Mouse (Mus musculus) CD4-positive, CD25-positive, alpha-beta regulatory T cell, adult 2 months (primary cell): ENCODE data around the gene Cox8b.

Source experiments
- DNase-seq: peaks from one replicate; pipeline ENCODE4 v3.0.0-alpha.2; 2012; ENCODE audit warnings: low read depth, low spot score

Cox8b gene

GRCm38 (mm10) chr7:140900220-140900619, at the start of gene Cox8b:
Cox8b (minus strand) TSS chr7:140900446.
- DNase-seq = no peak

DNA sequence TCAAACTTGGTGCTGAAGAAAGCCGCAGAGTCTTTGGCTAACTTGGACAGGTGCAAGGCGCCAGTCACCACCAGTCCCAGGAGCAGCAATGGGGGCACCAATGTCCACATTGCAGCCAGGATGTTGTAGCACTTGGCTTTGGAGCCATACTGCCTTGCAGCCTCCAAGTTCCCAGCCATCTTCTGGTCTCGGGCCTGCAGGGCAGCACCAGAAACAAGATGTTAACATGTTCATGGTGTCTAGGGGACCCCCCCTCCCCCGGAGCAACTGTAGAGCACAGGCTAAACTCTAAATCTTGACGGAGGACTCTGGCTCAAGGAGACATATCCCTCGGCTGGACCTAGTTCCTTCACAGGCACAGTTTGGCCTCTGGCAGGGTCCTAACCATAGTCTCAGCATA, 49.0 kb upstream of the Cox8b start:
- DNase-seq = no peak

DNA sequence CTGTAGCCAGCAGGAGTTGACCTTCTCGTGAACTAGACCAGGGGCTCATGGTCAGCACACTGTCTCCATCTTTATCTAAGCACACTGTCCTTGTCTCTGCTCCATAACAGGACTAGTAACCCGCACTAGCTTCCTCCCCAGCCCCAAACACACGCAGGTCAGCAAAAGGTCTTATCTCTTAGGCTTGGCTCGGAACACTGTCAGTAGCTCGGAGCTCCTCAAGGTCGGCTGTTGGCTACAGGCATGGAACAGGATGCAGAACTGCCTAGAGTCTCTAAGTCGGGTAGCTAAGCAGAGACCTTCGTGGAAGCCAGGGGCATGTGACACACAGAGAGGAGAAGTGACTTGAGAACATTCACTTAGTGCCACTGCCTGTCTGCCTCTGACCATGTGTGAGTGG, 47.9 kb upstream of the Cox8b start:
- DNase-seq = no peak

- peak; percentile 66 for DNase-seq
Observed at GRCm38 (mm10) chr7:140946980-140947379, 46.7 kb upstream of the Cox8b start.

- DNase-seq = no peak
Observed at GRCm38 (mm10) chr7:140946311-140946710, 46.1 kb upstream of the Cox8b start.

GRCm38 (mm10) chr7:140945247-140945646, 45.0 kb upstream of the Cox8b start:
- DNase-seq = no peak

GRCm38 (mm10) chr7:140944236-140944635, 44.0 kb upstream of the Cox8b start:
- no peak for DNase-seq

GRCm38 (mm10) chr7:140943356-140943755, 43.1 kb upstream of the Cox8b start:
- DNase-seq = no peak

- no peak for DNase-seq
Observed at GRCm38 (mm10) chr7:140942811-140943210, 42.6 kb upstream of the Cox8b start.

GRCm38 (mm10) chr7:140942341-140942740, 42.1 kb upstream of the Cox8b start:
- DNase-seq = no peak

DNA sequence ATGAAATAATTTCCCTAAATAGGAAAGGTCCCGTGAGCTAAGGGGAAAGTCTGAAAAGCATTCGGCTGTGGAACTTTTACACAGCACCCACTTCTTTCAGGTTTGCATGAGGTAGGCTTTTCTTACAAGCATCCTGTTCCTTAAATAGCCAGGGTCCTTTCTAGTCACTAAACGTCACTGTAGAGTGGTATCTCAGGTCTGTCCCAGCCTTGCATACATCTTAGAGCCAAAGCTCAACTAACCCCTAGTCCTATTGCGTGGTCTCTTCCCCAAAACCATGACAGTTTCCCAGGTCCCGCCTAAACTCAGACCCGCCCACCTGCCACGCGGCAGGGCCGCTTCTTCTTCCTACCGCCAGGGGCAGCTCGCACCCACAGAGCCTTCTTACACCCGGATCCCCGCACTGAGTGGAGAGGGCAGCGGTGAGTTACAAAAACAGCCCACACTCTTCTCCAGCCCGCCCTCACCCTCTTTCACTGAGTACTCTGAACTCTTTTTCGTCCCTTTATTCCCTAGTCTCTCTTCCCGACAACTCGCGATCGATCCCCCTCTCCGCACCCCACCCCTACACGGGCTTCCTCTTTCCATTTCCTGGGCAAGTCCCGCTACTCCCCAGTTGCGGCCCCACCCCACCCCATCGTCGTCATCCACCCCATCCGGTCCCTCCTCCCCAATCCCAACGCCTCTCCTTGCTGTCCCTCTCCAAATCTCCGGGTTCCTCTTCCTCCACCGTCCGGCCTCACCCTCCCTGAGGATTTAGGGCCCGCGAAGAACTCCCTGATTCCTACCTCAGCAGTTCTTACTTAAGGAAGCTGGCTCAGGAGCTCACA, 41.2 kb upstream of the Cox8b start, which contains the start of gene Pgghg:
Gene Pgghg, plus strand, starts transcription at position 170 of the 830 bp plus-strand sequence.
- peak; percentile 91 for DNase-seq

DNA sequence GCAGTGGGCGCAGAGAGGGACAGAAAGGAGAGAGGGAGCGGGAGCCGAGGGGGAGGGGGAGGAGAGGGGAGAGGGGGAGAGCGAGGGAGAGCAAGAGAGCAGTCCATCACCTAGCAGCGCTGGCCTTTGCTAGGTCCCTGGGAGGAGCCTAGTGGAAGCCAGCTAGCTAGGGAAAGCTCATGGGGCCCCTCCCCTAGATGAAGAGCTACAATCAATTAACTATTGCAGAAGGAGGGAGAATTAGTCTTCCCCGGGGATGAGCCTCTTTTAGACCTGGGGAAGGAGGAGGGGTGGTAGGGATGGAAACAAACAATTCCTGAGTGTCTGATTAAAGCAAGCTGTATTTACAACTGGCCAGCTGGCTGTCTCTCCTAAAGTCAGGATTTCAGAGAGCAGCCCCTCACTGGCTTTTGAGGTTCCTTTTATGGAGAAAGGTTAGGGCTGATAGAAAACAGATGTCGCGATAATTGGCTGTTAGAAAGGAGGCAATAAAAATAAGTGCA, 39.5 kb upstream of the Cox8b start:
- DNase-seq = no peak

DNA sequence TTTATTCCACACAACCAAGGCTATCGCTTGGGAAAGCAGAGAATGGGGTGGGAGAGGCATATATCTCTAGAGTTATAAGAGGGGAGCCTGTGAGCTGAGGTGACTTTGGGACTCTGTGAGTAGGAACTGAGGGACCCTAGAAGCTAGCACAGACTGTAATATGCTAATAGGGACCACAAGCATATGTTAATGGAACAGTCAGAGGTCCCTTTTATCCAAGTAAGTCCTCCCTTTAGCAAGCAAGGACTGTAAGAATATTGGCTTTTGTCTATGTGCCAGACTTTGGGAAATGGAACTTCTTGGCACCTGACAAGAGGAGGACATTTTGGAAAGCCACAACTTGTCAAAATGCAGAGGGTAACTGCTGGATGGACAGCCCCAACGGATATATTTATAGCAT, 38.6 kb upstream of the Cox8b start:
- DNase-seq = no peak

- DNase-seq = peak; percentile 49
Observed at GRCm38 (mm10) chr7:140938436-140938835, 38.2 kb upstream of the Cox8b start.

- DNase-seq = no peak
Observed at GRCm38 (mm10) chr7:140927181-140927580, 26.9 kb upstream of the Cox8b start.

DNA sequence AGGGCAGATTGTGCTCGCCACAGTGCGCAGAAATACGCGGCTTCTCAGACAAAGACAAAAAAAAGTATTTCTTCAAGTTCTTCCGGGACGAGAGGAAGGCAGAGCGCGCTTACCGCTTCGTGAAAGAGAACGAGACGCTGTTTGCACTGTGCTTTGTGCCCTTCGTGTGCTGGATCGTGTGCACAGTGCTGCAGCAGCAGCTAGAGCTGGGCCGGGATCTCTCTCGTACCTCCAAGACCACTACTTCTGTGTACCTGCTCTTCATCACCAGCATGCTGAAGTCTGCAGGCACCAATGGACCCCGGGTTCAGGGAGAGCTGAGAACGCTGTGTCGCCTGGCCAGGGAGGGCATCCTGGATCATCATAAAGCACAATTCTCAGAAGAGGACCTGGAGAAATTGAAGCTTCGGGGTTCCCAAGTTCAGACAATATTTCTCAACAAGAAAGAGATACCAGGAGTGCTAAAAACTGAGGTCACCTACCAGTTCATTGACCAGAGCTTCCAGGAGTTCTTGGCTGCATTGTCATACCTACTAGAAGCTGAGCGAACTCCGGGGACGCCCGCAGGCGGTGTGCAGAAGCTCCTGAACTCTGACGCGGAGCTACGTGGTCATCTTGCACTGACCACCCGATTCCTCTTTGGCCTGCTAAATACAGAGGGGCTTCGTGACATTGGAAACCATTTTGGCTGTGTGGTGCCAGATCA, 23.0 kb upstream of the Cox8b start:
- peak; percentile 33 for DNase-seq

GRCm38 (mm10) chr7:140922398-140923069, 22.3 kb upstream of the Cox8b start:
- DNase-seq = peak; percentile 36

GRCm38 (mm10) chr7:140921225-140921975, 21.2 kb upstream of the Cox8b start:
- no peak for DNase-seq

GRCm38 (mm10) chr7:140920418-140921029, 20.3 kb upstream of the Cox8b start, which contains the start of gene Nlrp6:
Nlrp6 (plus strand) TSS chr7:140920902.
- DNase-seq = no peak

DNA sequence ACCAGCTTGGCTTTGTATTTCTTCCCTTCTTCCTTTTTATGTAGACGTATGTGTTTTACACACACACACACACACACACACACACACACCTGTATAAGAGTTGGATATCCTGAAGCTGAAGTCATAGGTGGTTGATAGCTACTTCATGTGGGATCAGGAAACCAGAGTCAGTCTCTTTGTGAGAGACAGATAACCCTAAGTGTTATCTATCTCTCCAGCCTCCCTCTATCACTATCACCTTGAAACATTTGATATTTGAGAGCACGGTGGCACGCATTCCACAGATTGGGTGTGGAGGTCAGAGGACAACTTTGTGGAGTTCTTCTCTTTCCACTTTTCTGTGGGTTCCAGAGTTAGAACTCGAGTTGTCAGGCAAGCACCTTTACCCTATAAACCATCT, 19.7 kb upstream of the Cox8b start:
- no peak for DNase-seq
